Mouse (Mus musculus): ENCODE data around the gene Xkr7. TPM values are rescaled to one million over a fixed set of nuclear protein-coding genes. Genes with fewer than 3 reads are reported as not detected.

The Xkr7 gene
- polyA plus RNA-seq, 1 experiment from 2014 or later = not detected

DNA sequence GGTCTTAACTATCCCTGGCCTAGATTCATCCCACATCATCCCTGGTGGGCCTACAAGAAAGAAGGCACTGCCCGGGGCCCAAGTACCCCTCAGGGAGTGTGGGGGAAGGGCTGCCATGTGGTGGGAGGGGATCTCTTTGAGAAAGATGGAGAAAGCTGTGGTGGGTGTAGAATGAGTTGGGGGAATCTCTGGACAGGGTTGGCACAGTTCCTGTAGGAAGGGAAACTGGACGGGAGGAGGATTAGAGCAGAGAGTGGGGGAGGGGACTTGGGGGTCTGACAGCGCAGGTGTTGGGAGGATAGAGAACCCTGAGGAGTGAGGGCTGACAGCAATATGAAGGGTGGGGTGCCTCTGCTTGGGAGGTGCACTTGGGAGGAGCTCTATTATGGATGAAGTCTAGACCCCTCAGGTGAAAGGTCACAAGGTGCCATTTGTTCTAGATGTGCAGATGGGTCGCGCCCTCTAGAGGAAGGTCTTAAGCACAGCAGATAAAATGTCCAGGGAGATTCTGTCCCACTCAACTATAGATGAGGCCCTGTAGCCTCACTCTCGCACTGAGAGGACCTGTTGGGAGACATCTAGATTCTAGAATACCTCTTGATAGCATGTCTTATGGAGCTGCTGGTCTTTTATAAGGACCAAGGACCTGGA, 23.7 kb downstream of the Xkr7 start:
- H3K4me2 ChIP-seq = no peak overlapping the region
- no peaks in the 10 kb centered on the region for H3K36me3 ChIP-seq (replicated peaks)
- H3K4me3 ChIP-seq (replicated peaks) = no peak overlapping the region
- no peaks in the 10 kb centered on the region for H3K9me3 ChIP-seq (replicated peaks)
- ATAC-seq (ENCODE audit: insufficient read depth) = no peak
- H3K9ac ChIP-seq = no peak overlapping the region
- H3K4me1 ChIP-seq (replicated peaks) = no peaks in the 10 kb centered on the region
- H3K27me3 ChIP-seq = peaks cover 28% of the 10 kb centered on the region
- WGBS (ENCODE audit: insufficient replicate concordance) = 45% methylated on average over 6 of the region's 6 CpGs
- no peak overlapping the region for H3K27ac ChIP-seq (replicated peaks)

DNA sequence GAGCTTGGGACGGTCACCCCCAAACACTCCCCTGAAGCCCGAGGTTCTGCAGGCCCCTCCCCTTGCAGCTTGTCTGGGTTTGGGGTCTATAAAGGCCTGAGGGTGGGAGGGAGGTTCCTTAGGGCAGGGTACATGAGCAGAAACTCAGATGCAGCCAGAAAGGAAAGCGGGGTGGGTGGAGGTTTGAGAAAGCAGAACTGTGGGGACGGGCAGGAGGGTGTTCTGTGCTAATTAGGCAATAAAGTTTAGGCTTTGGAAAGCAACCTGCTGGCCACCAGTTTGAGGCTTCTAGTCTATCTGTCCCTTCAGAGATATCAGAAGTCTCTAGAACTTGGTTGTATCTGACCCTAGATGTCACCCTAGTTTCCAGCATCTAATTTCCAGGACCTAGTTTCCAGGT, 26.7 kb downstream of the Xkr7 start:
- Histone ChIP-seq H3K36me3 (replicated peaks) (no peaks in the 10 kb centered on the region), H3K27ac (replicated peaks) (no peak overlapping the region), H3K9me3 (replicated peaks) (no peaks in the 10 kb centered on the region), H3K9ac (no peak overlapping the region), H3K27me3 (peaks cover 9% of the 10 kb centered on the region), H3K4me1 (replicated peaks) (no peaks in the 10 kb centered on the region), H3K4me3 (replicated peaks) (no peak overlapping the region), H3K4me2 (no peak overlapping the region)
- ATAC-seq (ENCODE audit: insufficient read depth) = no peak
- WGBS (ENCODE audit: insufficient replicate concordance) = 38% methylated on average over 4 of the region's 4 CpGs

GRCm38 (mm10) chr2:153060216-153060615, 28.6 kb downstream of the Xkr7 start:
- no peak overlapping the region for H3K27ac ChIP-seq (replicated peaks)
- no peak for ATAC-seq (ENCODE audit: insufficient read depth)
- no peak overlapping the region for H3K9ac ChIP-seq
- no peaks in the 10 kb centered on the region for H3K9me3 ChIP-seq (replicated peaks)
- 0 out of 2 replicates have a peak, but pooled peaks cover 10% of the 10 kb centered on the region for H3K4me1 ChIP-seq (replicated peaks)
- WGBS (ENCODE audit: insufficient replicate concordance) = 72% methylated on average over 7 of the region's 7 CpGs
- H3K27me3 ChIP-seq = 0 out of 2 replicates have a peak, but pooled peaks cover 3% of the 10 kb centered on the region
- no peaks in the 10 kb centered on the region for H3K36me3 ChIP-seq (replicated peaks)
- no peak overlapping the region for H3K4me3 ChIP-seq (replicated peaks)
- H3K4me2 ChIP-seq = no peak overlapping the region

DNA sequence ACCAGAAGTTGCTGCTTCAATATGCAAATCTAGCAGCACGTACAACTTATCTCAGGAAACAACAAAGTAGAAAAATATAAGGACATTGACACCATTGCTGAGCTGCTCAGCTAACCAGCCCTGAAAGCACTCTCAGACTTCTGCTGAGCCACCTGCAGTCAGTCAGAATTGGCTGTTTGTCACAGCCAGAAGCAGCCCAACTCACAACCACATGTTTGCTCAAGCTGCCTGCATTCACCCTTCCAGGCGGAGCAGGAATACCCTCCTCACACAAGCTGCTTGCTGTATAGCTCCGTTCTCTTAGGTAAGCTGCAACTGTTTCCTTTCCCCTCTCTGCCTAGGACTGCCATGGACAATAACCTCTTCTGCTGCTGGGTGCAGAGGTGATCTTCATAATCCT, 31.7 kb downstream of the Xkr7 start:
- no peaks in the 10 kb centered on the region for H3K36me3 ChIP-seq (replicated peaks)
- H3K27me3 ChIP-seq = 0 out of 2 replicates have a peak, but pooled peaks cover 3% of the 10 kb centered on the region
- H3K27ac ChIP-seq (replicated peaks) = no peak overlapping the region
- 45% methylated on average over 3 of the region's 3 CpGs for WGBS (ENCODE audit: insufficient replicate concordance)
- H3K4me1 ChIP-seq (replicated peaks) = peaks cover 10% of the 10 kb centered on the region; the same call in 1 of the 2 replicates
- no peak overlapping the region for H3K4me2 ChIP-seq
- no peak overlapping the region for H3K9ac ChIP-seq
- ATAC-seq (ENCODE audit: insufficient read depth) = no peak
- no peaks in the 10 kb centered on the region for H3K9me3 ChIP-seq (replicated peaks)
- no peak overlapping the region for H3K4me3 ChIP-seq (replicated peaks)

GRCm38 (mm10) chr2:153064190-153064970, 32.7 kb downstream of the Xkr7 start:
- Histone ChIP-seq H3K4me2 (no peak overlapping the region), H3K27me3 (0 out of 2 replicates have a peak, but pooled peaks cover 3% of the 10 kb centered on the region), H3K9me3 (replicated peaks) (no peaks in the 10 kb centered on the region), H3K9ac (no peak overlapping the region), H3K36me3 (replicated peaks) (no peaks in the 10 kb centered on the region), H3K4me3 (replicated peaks) (no peak overlapping the region), H3K27ac (replicated peaks) (no peak overlapping the region), H3K4me1 (replicated peaks) (peaks cover 10% of the 10 kb centered on the region; the same call in 1 of the 2 replicates)
- no peak for ATAC-seq (ENCODE audit: insufficient read depth)
- WGBS (ENCODE audit: insufficient replicate concordance) = 46% methylated on average over 9 of the region's 9 CpGs

DNA sequence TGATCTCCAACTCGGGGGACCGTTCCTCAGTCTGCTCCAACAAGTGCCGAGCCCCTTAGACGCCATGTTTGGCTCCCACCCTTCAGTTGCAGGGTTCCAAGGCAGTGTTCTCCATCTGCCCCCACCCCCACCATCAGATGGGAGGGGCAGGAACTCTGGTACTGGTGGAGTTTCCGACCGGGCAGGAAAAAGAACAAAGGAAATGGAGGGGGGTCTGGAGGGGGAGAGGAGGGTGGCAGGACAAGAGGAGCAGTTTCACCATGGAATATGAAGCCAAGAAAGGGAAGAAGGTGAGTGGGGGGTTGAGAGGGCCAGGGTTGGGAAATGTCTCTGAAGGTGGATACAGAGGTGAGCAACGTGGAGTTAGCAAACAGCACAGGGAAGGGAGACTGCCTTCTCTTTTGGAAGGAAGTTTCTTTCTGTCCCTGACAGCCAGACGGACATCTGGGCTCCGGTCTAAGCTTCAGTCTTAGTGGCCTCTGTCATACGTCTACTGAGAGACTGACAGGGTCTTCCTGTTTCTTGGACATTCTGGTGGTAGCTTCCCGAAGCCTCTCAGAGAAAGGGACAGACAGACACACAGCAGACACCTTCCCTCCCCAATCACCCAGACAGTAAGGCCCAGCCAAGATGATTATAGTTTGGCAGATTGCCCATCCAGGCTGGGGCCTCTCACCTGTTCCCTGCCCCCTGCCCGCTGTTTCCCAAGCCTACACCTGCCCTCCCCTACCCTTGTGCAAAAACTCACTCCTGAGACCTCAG, 34.3 kb downstream of the Xkr7 start, which contains the start of gene Ccm2l:
TSS of gene Ccm2l (plus strand) at position 209 of the 762 bp plus-strand sequence.
- Histone ChIP-seq H3K4me1 (replicated peaks) (peaks cover 10% of the 10 kb centered on the region; the same call in 1 of the 2 replicates), H3K27ac (replicated peaks) (no peak within 1 kb of the TSS), H3K27me3 (peaks cover 16% of the 10 kb centered on the region), H3K4me3 (replicated peaks) (no peak within 1 kb of the TSS; the same call in 1 of the 2 replicates), H3K9ac (no peak within 1 kb of the TSS), H3K36me3 (replicated peaks) (no peaks in the 10 kb centered on the region), H3K9me3 (replicated peaks) (no peaks in the 10 kb centered on the region), H3K4me2 (0 out of 2 replicates have a peak within 1 kb of the TSS, but pooled peaks have one; percentile 8)
- WGBS (ENCODE audit: insufficient replicate concordance) = 17% methylated on average over 12 of the region's 12 CpGs
- no peak for ATAC-seq (ENCODE audit: insufficient read depth)

DNA sequence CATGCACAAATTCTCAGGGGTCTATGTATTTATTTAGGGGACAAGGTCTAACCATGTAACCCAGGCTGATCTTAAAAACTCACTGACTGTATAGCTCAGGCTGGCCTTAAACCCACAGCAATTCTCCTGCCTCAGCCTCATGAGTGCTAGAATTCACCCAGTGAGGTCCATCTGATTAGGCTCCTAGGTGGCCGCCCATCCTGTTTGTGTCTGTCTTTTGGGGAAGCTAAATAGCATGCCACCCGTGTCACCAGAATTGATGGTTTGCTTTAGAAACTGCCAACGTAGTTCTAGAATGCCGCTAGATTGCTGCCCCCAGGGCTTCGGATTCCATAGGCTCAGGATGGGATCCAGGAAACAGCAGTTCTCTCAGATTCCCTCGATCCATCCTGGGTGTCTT, 35.3 kb downstream of the Xkr7 start:
- Histone ChIP-seq H3K4me3 (replicated peaks) (no peak overlapping the region), H3K9me3 (replicated peaks) (no peaks in the 10 kb centered on the region), H3K4me1 (replicated peaks) (peaks cover 17% of the 10 kb centered on the region; the same call in 1 of the 2 replicates), H3K27ac (replicated peaks) (no peak overlapping the region), H3K36me3 (replicated peaks) (no peaks in the 10 kb centered on the region), H3K4me2 (no peak overlapping the region), H3K9ac (no peak overlapping the region), H3K27me3 (peaks cover 27% of the 10 kb centered on the region)
- no peak for ATAC-seq (ENCODE audit: insufficient read depth)
- 43% methylated on average over 6 of the region's 6 CpGs for WGBS (ENCODE audit: insufficient replicate concordance)

GRCm38 (mm10) chr2:153070762-153071490, 39.3 kb downstream of the Xkr7 start:
- Histone ChIP-seq H3K9ac (no peak overlapping the region), H3K4me3 (replicated peaks) (no peak overlapping the region)

GRCm38 (mm10) chr2:153071491-153072184, 40.0 kb downstream of the Xkr7 start:
- Histone ChIP-seq H3K27ac (replicated peaks) (no peak overlapping the region), H3K36me3 (replicated peaks) (no peaks in the 10 kb centered on the region), H3K4me1 (replicated peaks) (peaks cover 12% of the 10 kb centered on the region), H3K9me3 (replicated peaks) (no peaks in the 10 kb centered on the region), H3K4me2 (peak overlapping the region; percentile 47), H3K9ac (no peak overlapping the region), H3K4me3 (replicated peaks) (peak overlapping the region; percentile 21; the same call in 1 of the 2 replicates), H3K27me3 (peaks cover 27% of the 10 kb centered on the region)
- WGBS (ENCODE audit: insufficient replicate concordance) = 68% methylated on average over 67 of the region's 67 CpGs
- no peak for ATAC-seq (ENCODE audit: insufficient read depth)

More at GRCm38 (mm10) chr2:153070762-153071490, 39.3 kb downstream of the Xkr7 start:
- WGBS (ENCODE audit: insufficient replicate concordance) = 48% methylated on average over 23 of the region's 23 CpGs
- ATAC-seq (ENCODE audit: insufficient read depth) = no peak
- Histone ChIP-seq H3K9me3 (replicated peaks) (no peaks in the 10 kb centered on the region), H3K4me1 (replicated peaks) (peaks cover 7% of the 10 kb centered on the region; the same call in 1 of the 2 replicates), H3K27me3 (peaks cover 27% of the 10 kb centered on the region), H3K36me3 (replicated peaks) (no peaks in the 10 kb centered on the region), H3K4me2 (no peak overlapping the region), H3K27ac (replicated peaks) (no peak overlapping the region)

GRCm38 (mm10) chr2:153074651-153075050, 43.0 kb downstream of the Xkr7 start:
- no peak overlapping the region for H3K9ac ChIP-seq
- H3K36me3 ChIP-seq (replicated peaks) = no peaks in the 10 kb centered on the region
- H3K27ac ChIP-seq (replicated peaks) = no peak overlapping the region
- no peak for ATAC-seq (ENCODE audit: insufficient read depth)
- WGBS (ENCODE audit: insufficient replicate concordance) = 69% methylated on average over 10 of the region's 10 CpGs
- no peaks in the 10 kb centered on the region for H3K9me3 ChIP-seq (replicated peaks)
- H3K4me3 ChIP-seq (replicated peaks) = no peak overlapping the region
- no peak overlapping the region for H3K4me2 ChIP-seq
- H3K27me3 ChIP-seq = peaks cover 26% of the 10 kb centered on the region
- peaks cover 24% of the 10 kb centered on the region for H3K4me1 ChIP-seq (replicated peaks)
